Mouse (Mus musculus): ENCODE measurements around the gene Armc8. TPM values are rescaled to one million over a fixed set of nuclear protein-coding genes. Genes with fewer than 3 reads are reported as not detected.
A peak's percentile ranks its signal among the peaks of the same experiment; 100 is the strongest.

The Armc8 gene
- polyA plus RNA-seq, 1 experiment from 2014 or later, result 30.5 TPM

- H3K27me3 ChIP-seq (ENCODE audit: low read depth, poor library complexity, severe bottlenecking), result peaks cover 49% of the 10 kb centered on the region
- peaks cover 37% of the 10 kb centered on the region for H3K4me1 ChIP-seq
- no peaks in the 10 kb centered on the region for H3K9me3 ChIP-seq (replicated peaks)
- no peak for DNase-seq (ENCODE audit: low spot score)
- peak within 1 kb of the TSS; percentile 89 for H3K27ac ChIP-seq (replicated peaks)
- H3K36me3 ChIP-seq, result no peaks in the 10 kb centered on the region
- peak within 1 kb of the TSS; percentile 81 for H3K4me3 ChIP-seq
- 19% methylated on average over 27 of the region's 27 CpGs for WGBS
These were observed 131.5 kb downstream of the Armc8 start, which contains the start of gene Mras for GRCm38 (mm10) chr9:99437031-99437764. Gene Mras, minus strand, starts transcription at chr9:99437381.

- WGBS, result 1% methylated on average over 77 of the region's 86 CpGs
- peak overlapping the region; percentile 89 for H3K27ac ChIP-seq (replicated peaks)
- DNase-seq (ENCODE audit: low spot score), result peak; percentile 73
These were observed 132.3 kb downstream of the Armc8 start for GRCm38 (mm10) chr9:99436182-99437030.

GRCm38 (mm10) chr9:99435619-99436181, 133.0 kb downstream of the Armc8 start:
- Histone ChIP-seq H3K9me3 (replicated peaks) (no peaks in the 10 kb centered on the region), H3K27me3 (ENCODE audit: low read depth, poor library complexity, severe bottlenecking) (peaks cover 49% of the 10 kb centered on the region), H3K27ac (replicated peaks) (peak overlapping the region; percentile 89), H3K36me3 (no peaks in the 10 kb centered on the region), H3K4me3 (peak overlapping the region; percentile 81), H3K4me1 (peaks cover 37% of the 10 kb centered on the region)
- DNase-seq (ENCODE audit: low spot score), result no peak
- WGBS, result 18% methylated on average over 16 of the region's 16 CpGs

More at GRCm38 (mm10) chr9:99436182-99437030, 132.3 kb downstream of the Armc8 start:
- Histone ChIP-seq H3K4me1 (peaks cover 37% of the 10 kb centered on the region), H3K4me3 (peak overlapping the region; percentile 81), H3K27me3 (ENCODE audit: low read depth, poor library complexity, severe bottlenecking) (peaks cover 49% of the 10 kb centered on the region), H3K36me3 (no peaks in the 10 kb centered on the region), H3K9me3 (replicated peaks) (no peaks in the 10 kb centered on the region)

GRCm38 (mm10) chr9:99434892-99435618, 133.6 kb downstream of the Armc8 start:
- peaks cover 49% of the 10 kb centered on the region for H3K27me3 ChIP-seq (ENCODE audit: low read depth, poor library complexity, severe bottlenecking)
- 55% methylated on average over 14 of the region's 14 CpGs for whole genome bisulfite sequencing

GRCm38 (mm10) chr9:99432478-99432877, 136.2 kb downstream of the Armc8 start:
- Histone ChIP-seq H3K4me3 (no peak overlapping the region), H3K9me3 (replicated peaks) (no peaks in the 10 kb centered on the region), H3K27me3 (ENCODE audit: low read depth, poor library complexity, severe bottlenecking) (peaks cover 27% of the 10 kb centered on the region), H3K4me1 (peaks cover 36% of the 10 kb centered on the region), H3K27ac (replicated peaks) (no peak overlapping the region), H3K36me3 (no peaks in the 10 kb centered on the region)
- DNase-seq (ENCODE audit: low spot score), result no peak
- 93% methylated on average over 4 of the region's 4 CpGs for WGBS

More at GRCm38 (mm10) chr9:99434892-99435618, 133.6 kb downstream of the Armc8 start:
- peak overlapping the region; percentile 81 for H3K4me3 ChIP-seq
- H3K4me1 ChIP-seq, result peaks cover 37% of the 10 kb centered on the region
- H3K27ac ChIP-seq (replicated peaks), result no peak overlapping the region
- peak; percentile 16 for DNase-seq (ENCODE audit: low spot score)
- H3K36me3 ChIP-seq, result no peaks in the 10 kb centered on the region
- H3K9me3 ChIP-seq (replicated peaks), result no peaks in the 10 kb centered on the region

GRCm38 (mm10) chr9:99431963-99432362, 136.7 kb downstream of the Armc8 start:
- H3K9me3 ChIP-seq (replicated peaks), result no peaks in the 10 kb centered on the region
- no peak for DNase-seq (ENCODE audit: low spot score)
- H3K4me1 ChIP-seq, result peaks cover 31% of the 10 kb centered on the region
- 87% methylated on average over 6 of the region's 6 CpGs for WGBS
- H3K4me3 ChIP-seq, result no peak overlapping the region
- H3K36me3 ChIP-seq, result no peaks in the 10 kb centered on the region
- H3K27ac ChIP-seq (replicated peaks), result no peak overlapping the region
- peaks cover 22% of the 10 kb centered on the region for H3K27me3 ChIP-seq (ENCODE audit: low read depth, poor library complexity, severe bottlenecking)

- DNase-seq (ENCODE audit: low spot score), result no peak
- H3K4me3 ChIP-seq, result no peak overlapping the region
- H3K27me3 ChIP-seq (ENCODE audit: low read depth, poor library complexity, severe bottlenecking), result peaks cover 18% of the 10 kb centered on the region
- 92% methylated on average over 8 of the region's 8 CpGs for WGBS
- H3K27ac ChIP-seq (replicated peaks), result no peak overlapping the region
- H3K36me3 ChIP-seq, result no peaks in the 10 kb centered on the region
- peaks cover 26% of the 10 kb centered on the region for H3K4me1 ChIP-seq
- H3K9me3 ChIP-seq (replicated peaks), result no peaks in the 10 kb centered on the region
These were observed 137.4 kb downstream of the Armc8 start for GRCm38 (mm10) chr9:99431346-99431745.

- 88% methylated on average over 6 of the region's 6 CpGs for whole genome bisulfite sequencing
- DNase-seq (ENCODE audit: low spot score), result no peak
- peaks cover 17% of the 10 kb centered on the region for H3K27me3 ChIP-seq (ENCODE audit: low read depth, poor library complexity, severe bottlenecking)
- no peaks in the 10 kb centered on the region for H3K9me3 ChIP-seq (replicated peaks)
- peaks cover 22% of the 10 kb centered on the region for H3K4me1 ChIP-seq
- no peak overlapping the region for H3K4me3 ChIP-seq
- no peak overlapping the region for H3K27ac ChIP-seq (replicated peaks)
- no peaks in the 10 kb centered on the region for H3K36me3 ChIP-seq
These were observed 137.9 kb downstream of the Armc8 start for GRCm38 (mm10) chr9:99430806-99431205.

- DNase-seq (ENCODE audit: low spot score), result no peak
- peaks cover 19% of the 10 kb centered on the region for H3K4me1 ChIP-seq
- H3K9me3 ChIP-seq (replicated peaks), result no peaks in the 10 kb centered on the region
- H3K4me3 ChIP-seq, result no peak overlapping the region
- H3K36me3 ChIP-seq, result no peaks in the 10 kb centered on the region
- H3K27me3 ChIP-seq (ENCODE audit: low read depth, poor library complexity, severe bottlenecking), result peaks cover 7% of the 10 kb centered on the region
- H3K27ac ChIP-seq (replicated peaks), result no peak overlapping the region
- 79% methylated on average over 3 of the region's 3 CpGs for WGBS
These were observed 138.9 kb downstream of the Armc8 start for GRCm38 (mm10) chr9:99429845-99430244.

GRCm38 (mm10) chr9:99428601-99429331, 139.9 kb downstream of the Armc8 start:
- no peaks in the 10 kb centered on the region for H3K9me3 ChIP-seq (replicated peaks)
- H3K27ac ChIP-seq (replicated peaks), result no peak overlapping the region
- no peak overlapping the region for H3K4me3 ChIP-seq
- DNase-seq (ENCODE audit: low spot score), result no peak
- no peaks in the 10 kb centered on the region for H3K27me3 ChIP-seq (ENCODE audit: low read depth, poor library complexity, severe bottlenecking)
- peaks cover 21% of the 10 kb centered on the region for H3K4me1 ChIP-seq
- 83% methylated on average over 11 of the region's 11 CpGs for WGBS
- no peaks in the 10 kb centered on the region for H3K36me3 ChIP-seq
